8 mouse cellular contexts compared by ENCODE assay signal in the genomic region with DNA sequence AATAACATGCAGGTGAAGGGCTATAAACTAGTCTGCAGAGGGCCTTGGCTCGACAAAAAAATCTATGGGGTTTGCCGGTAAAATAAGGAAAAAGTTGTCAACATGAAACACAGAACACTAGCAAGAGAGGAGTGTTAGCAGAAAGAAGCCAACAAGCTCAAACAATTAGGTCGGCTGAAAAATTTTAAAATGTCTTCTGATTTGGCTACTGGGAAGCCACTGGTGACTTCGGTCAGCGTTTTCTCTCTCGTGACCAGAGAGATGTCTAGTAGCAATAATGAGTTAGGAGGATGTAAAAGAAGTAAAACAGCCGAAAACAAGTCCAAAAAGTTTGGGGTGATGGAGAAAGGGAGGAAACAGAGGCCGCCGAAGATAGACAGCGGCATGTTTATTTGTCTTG. TPM values are rescaled to one million over a fixed set of nuclear protein-coding genes. Genes with fewer than 3 reads are reported as not detected.
DNase-seq lines count a peak whose midpoint lies in the region; ATAC-seq lines count a peak whose summit lies in the region.

No protein-coding gene starts in this region.

- WGBS in kidney, embryonic 15.5 days = 1% methylated on average over 10 of the region's 10 CpGs
- 2% methylated on average over 10 of the region's 10 CpGs for WGBS in hindbrain, embryonic 13.5 days
- 1% methylated on average over 10 of the region's 10 CpGs for WGBS in midbrain, embryonic 13.5 days

- H3K4me2 ChIP-seq in kidney, embryonic 15.5 days = peak overlapping the region; percentile 90
- H3K4me2 ChIP-seq in hindbrain, embryonic 13.5 days = peak overlapping the region; percentile 82
- H3K4me2 ChIP-seq in midbrain, embryonic 13.5 days (replicated peaks) = peak overlapping the region; percentile 82

- no peaks in the 10 kb centered on the region for H3K36me3 ChIP-seq in kidney, embryonic 15.5 days
- no peaks in the 10 kb centered on the region for H3K36me3 ChIP-seq in hindbrain, embryonic 13.5 days
- H3K36me3 ChIP-seq in midbrain, embryonic 13.5 days = no peaks in the 10 kb centered on the region

- DNase-seq in kidney, adult 11 months = no peak
- DNase-seq in natural killer cell, adult 2 months (ENCODE audit: low spot score in 2 of 2) = no peak
- DNase-seq in embryo, embryonic 9.5 days (ENCODE audit: extremely low spot score) = no peak

- peak overlapping the region; percentile 82 for H3K9ac ChIP-seq in kidney, embryonic 15.5 days
- peak overlapping the region; percentile 76 for H3K9ac ChIP-seq in hindbrain, embryonic 13.5 days
- peak overlapping the region; percentile 78 for H3K9ac ChIP-seq in midbrain, embryonic 13.5 days (replicated peaks)

- H3K4me1 ChIP-seq in kidney, embryonic 15.5 days = peaks cover 41% of the 10 kb centered on the region
- no peaks in the 10 kb centered on the region for H3K4me1 ChIP-seq in brown adipose tissue, adult 24 weeks (ENCODE audit: control insufficient read depth, insufficient read depth, insufficient read length, low read length)
- H3K4me1 ChIP-seq in hindbrain, embryonic 13.5 days (replicated peaks) = peaks cover 25% of the 10 kb centered on the region
- peaks cover 22% of the 10 kb centered on the region for H3K4me1 ChIP-seq in midbrain, embryonic 13.5 days (replicated peaks)

- no peaks in the 10 kb centered on the region for H3K27me3 ChIP-seq in kidney, embryonic 15.5 days
- H3K27me3 ChIP-seq in hindbrain, embryonic 13.5 days = no peaks in the 10 kb centered on the region
- H3K27me3 ChIP-seq in midbrain, embryonic 13.5 days = no peaks in the 10 kb centered on the region

- H3K9me3 ChIP-seq in kidney, embryonic 15.5 days (replicated peaks) = no peaks in the 10 kb centered on the region
- no peaks in the 10 kb centered on the region for H3K9me3 ChIP-seq in hindbrain, embryonic 13.5 days
- H3K9me3 ChIP-seq in midbrain, embryonic 13.5 days = no peaks in the 10 kb centered on the region

- H3K27ac ChIP-seq in kidney, embryonic 15.5 days = peak overlapping the region; percentile 75; the same call in 1 of the 2 replicates
- H3K27ac ChIP-seq in brown adipose tissue, adult 24 weeks (replicated peaks; ENCODE audit: low read depth, low read length) = no peak overlapping the region
- no peak overlapping the region for H3K27ac ChIP-seq in hindbrain, embryonic 13.5 days
- H3K27ac ChIP-seq in midbrain, embryonic 13.5 days = no peak overlapping the region

- ATAC-seq in kidney, embryonic 15.5 days (replicated peaks; ENCODE audit: low FRiP score) = no peak
- no peak for ATAC-seq in hindbrain, embryonic 13.5 days (ENCODE audit: low FRiP score)
- no peak for ATAC-seq in midbrain, embryonic 13.5 days
- no peak for ATAC-seq in CD4-positive, CD25-positive, alpha-beta regulatory T cell, adult 4 months

- H3K4me3 ChIP-seq in kidney, embryonic 15.5 days (replicated peaks) = peak overlapping the region; percentile 78
- peak overlapping the region; percentile 78 for H3K4me3 ChIP-seq in brown adipose tissue, adult 24 weeks (ENCODE audit: insufficient read depth, low read depth, low read length)
- H3K4me3 ChIP-seq in hindbrain, embryonic 13.5 days = peak overlapping the region; percentile 61
- peak overlapping the region; percentile 74 for H3K4me3 ChIP-seq in midbrain, embryonic 13.5 days (replicated peaks)

RNA-seq across cellular contexts. Expression of gene Rpa1, which starts 0.5 kb away (rescaled TPM):
- polyA plus RNA-seq in kidney, embryonic 15.5 days (2015; fragmentation: Nextera tagmentation; extraction: Ambion mirVana) = 123 and 128 TPM in 2 replicates
- polyA plus RNA-seq in brown adipose tissue, adult 24 weeks (2012; ENCODE audit: insufficient read depth, insufficient read length, missing spikeins) = 20.1 and 24.7 TPM in 2 replicates
- 58.8 and 63.6 TPM in 2 replicates for polyA plus RNA-seq in hindbrain, embryonic 13.5 days (2015; fragmentation: Nextera tagmentation; extraction: Ambion mirVana)
- 69.1 and 70.6 TPM in 2 replicates for polyA plus RNA-seq in midbrain, embryonic 13.5 days (2015; fragmentation: Nextera tagmentation; extraction: Ambion mirVana)
- polyA plus RNA-seq in CD4-positive, CD25-positive, alpha-beta regulatory T cell, adult 4 months (2017; shearing (Covaris generic)) = 100 to 1,000 TPM; 214 to 322 TPM

RNA-seq across cellular contexts. Expression of gene Smyd4, which starts 0.6 kb away (rescaled TPM):
- 14.6 and 15.2 TPM in 2 replicates for polyA plus RNA-seq in kidney, embryonic 15.5 days (2015; fragmentation: Nextera tagmentation; extraction: Ambion mirVana)
- polyA plus RNA-seq in brown adipose tissue, adult 24 weeks (2012; ENCODE audit: insufficient read depth, insufficient read length, missing spikeins) = 12.4 and 13.4 TPM in 2 replicates
- 16.9 and 17.6 TPM in 2 replicates for polyA plus RNA-seq in hindbrain, embryonic 13.5 days (2015; fragmentation: Nextera tagmentation; extraction: Ambion mirVana)
- polyA plus RNA-seq in midbrain, embryonic 13.5 days (2015; fragmentation: Nextera tagmentation; extraction: Ambion mirVana) = 15.3 and 15.5 TPM in 2 replicates
- 10 to 100 TPM; 21.2 to 31.7 TPM for polyA plus RNA-seq in CD4-positive, CD25-positive, alpha-beta regulatory T cell, adult 4 months (2017; shearing (Covaris generic))
